Mouse (Mus musculus): ENCODE results near the gene Cstf2t. TPM values are rescaled to one million over a fixed set of nuclear protein-coding genes. Genes with fewer than 3 reads are reported as not detected.

Gene Cstf2t
- polyA plus RNA-seq, 1 experiment from 2014 or later: 21.1 TPM

DNA sequence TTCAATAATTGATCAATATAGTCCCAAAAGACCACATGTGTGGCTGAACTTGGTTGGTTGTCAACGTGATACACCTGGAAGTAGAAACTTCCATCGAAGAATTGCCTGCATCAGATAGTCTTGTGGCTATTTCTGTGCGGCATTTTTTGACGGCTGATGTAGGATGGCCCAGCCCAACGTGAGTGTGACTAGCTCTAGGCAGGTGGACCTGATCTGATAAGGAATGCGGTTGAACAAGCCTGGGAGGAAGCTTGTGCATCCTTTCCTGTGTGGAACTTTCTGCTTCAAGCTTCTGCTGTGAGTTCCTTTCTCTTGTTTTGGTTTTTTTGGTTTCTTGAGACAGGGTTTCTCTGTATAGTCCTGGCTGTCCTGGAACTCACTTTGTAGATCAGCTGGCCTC lies 22.1 kb downstream of the Cstf2t start:
- 48% methylated on average over 6 of the region's 6 CpGs for WGBS (ENCODE audit: missing documents)
- no peak overlapping the region for H3K4me3 ChIP-seq (ENCODE audit: inconsistent target)
- no peaks in the 10 kb centered on the region for H3K79me2 ChIP-seq (ENCODE audit: inconsistent target)
- H3K36me3 ChIP-seq (ENCODE audit: inconsistent target): no peaks in the 10 kb centered on the region
- no peak overlapping the region for H3K27ac ChIP-seq

DNA sequence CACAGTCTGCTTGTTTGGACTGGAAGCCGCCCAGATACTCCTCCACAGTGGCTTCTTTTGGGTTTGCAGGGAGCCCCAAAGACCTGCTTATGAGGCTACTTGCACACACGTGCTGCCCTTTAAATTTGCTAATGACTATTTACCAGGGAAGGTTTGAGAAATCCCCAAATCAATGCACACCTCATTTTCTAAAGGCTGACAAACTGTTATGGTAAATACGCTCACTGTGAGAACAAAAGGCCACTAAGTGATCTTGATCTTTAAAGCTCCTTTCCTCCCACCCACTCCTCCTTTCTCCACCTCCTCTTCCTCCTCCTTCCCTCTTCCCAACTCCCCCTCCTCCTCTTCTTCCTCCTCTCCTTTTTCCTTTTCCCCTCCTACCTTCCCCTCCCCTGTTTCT lies 23.4 kb downstream of the Cstf2t start:
- H3K79me2 ChIP-seq (ENCODE audit: inconsistent target): no peaks in the 10 kb centered on the region
- H3K36me3 ChIP-seq (ENCODE audit: inconsistent target): no peaks in the 10 kb centered on the region
- H3K27ac ChIP-seq: no peak overlapping the region
- 91% methylated on average over 3 of the region's 3 CpGs for WGBS (ENCODE audit: missing documents)
- no peak overlapping the region for H3K4me3 ChIP-seq (ENCODE audit: inconsistent target)

DNA sequence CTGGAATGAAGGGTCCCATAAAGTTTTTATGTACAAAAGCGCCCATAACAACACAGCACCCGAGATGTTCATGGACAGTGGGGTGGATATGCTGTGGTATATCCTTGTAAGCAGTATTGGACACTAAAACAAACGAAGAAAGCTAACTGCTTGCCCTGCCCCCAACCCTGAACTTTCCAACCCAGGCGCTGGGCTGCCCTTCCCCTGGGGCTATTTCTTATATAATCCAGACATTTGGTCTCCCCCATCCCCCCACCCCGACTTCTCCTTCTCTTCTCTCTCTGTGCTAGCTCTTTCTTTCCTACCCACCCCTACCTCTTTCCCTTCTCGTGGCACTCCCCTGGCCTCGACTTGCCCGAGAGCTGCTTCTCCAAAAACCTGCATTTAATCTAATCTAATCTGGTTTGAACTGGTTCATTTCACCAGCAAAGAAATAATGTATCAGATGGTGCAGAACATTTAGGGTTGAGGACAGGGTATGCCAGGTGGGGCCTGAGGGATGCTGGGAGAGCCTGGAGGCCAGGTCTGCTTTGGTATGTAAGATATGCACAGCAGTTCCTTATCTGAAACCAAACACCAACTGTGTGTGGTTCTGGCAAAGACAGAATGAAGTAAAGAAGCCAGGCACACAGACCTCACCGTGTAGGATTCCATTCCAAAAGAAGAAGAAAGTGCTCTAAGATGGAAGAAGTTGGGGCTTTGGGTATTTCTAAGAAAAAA lies 24.4 kb downstream of the Cstf2t start:
- WGBS (ENCODE audit: missing documents): 78% methylated on average over 9 of the region's 9 CpGs
- H3K36me3 ChIP-seq (ENCODE audit: inconsistent target): no peaks in the 10 kb centered on the region
- no peak overlapping the region for H3K27ac ChIP-seq
- H3K4me3 ChIP-seq (ENCODE audit: inconsistent target): no peak overlapping the region
- no peaks in the 10 kb centered on the region for H3K79me2 ChIP-seq (ENCODE audit: inconsistent target)

DNA sequence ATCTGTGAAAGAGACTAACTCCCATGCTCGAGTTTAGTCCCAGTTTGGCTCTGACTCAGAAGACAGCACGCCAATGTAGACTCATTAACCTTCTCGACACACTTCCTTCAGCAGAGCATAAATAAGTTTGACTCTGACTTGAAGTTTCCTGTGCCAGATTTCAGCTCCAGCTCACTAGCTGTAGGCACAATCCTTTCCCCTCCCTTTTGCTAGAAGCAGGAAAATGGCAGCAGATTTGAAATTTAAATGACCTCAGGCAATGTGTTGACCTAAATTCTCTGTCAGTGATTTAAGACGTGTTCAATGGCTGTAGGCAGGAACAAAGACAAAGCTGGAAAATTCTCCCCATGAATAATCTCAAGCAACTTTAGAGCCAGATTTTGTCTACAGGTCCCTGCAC lies 32.1 kb downstream of the Cstf2t start:
- H3K4me3 ChIP-seq (ENCODE audit: inconsistent target): no peak overlapping the region
- no peak overlapping the region for H3K27ac ChIP-seq
- no peaks in the 10 kb centered on the region for H3K79me2 ChIP-seq (ENCODE audit: inconsistent target)
- H3K36me3 ChIP-seq (ENCODE audit: inconsistent target): no peaks in the 10 kb centered on the region
- 35% methylated on average over 4 of the region's 4 CpGs for WGBS (ENCODE audit: missing documents)

DNA sequence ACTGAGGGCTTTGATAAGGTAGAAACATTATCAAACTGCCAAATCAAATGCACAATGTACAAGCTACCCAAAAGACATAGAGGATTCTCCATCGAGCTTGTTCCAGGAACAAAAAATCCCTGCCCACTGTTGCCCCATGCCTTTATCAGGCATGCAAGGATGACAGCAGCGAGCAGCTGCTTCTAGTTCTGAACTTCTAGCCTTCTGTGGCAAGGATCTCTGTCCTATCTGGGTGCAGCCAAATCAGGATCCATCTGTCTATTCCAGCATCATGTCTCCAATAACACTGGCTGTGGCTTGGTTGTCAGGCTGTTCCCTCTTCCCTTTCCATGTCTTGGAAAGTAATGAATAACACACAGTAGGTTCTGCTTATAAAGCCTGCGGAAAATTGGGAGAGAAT lies 42.0 kb downstream of the Cstf2t start:
- Histone ChIP-seq H3K79me2 (ENCODE audit: inconsistent target) (no peaks in the 10 kb centered on the region), H3K36me3 (ENCODE audit: inconsistent target) (no peaks in the 10 kb centered on the region), H3K4me3 (ENCODE audit: inconsistent target) (no peak overlapping the region), H3K27ac (no peak overlapping the region)
- 84% methylated on average over 3 of the region's 3 CpGs for WGBS (ENCODE audit: missing documents)

- no peak overlapping the region for H3K4me3 ChIP-seq (ENCODE audit: inconsistent target)
- WGBS (ENCODE audit: missing documents): 90% methylated on average over 8 of the region's 8 CpGs
- no peaks in the 10 kb centered on the region for H3K36me3 ChIP-seq (ENCODE audit: inconsistent target)
- no peak overlapping the region for H3K27ac ChIP-seq
- no peaks in the 10 kb centered on the region for H3K79me2 ChIP-seq (ENCODE audit: inconsistent target)
Measured at GRCm38 (mm10) chr19:31132614-31133013, 50.0 kb downstream of the Cstf2t start.

DNA sequence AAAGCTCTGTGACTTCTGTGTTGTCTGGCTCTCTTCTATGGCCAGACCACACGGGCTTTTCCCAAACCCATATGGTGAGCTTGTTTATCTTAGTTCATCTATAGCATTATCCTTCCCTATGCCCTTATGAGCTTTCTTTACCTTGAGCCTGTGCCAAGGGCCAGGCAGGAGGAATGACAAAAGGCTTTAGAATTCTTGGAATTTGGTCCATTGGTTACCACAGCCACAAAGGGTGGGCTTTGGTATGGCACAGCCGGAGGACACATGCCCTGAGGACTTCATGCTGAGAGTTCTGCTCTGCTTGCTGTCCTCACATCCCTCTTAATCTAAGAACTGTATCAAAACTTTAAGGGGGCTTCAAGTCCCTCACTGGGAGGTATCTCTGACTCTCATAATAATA lies 53.7 kb downstream of the Cstf2t start:
- H3K36me3 ChIP-seq (ENCODE audit: inconsistent target): no peaks in the 10 kb centered on the region
- no peaks in the 10 kb centered on the region for H3K79me2 ChIP-seq (ENCODE audit: inconsistent target)
- WGBS (ENCODE audit: missing documents): 91% methylated on average over 2 of the region's 2 CpGs
- no peak overlapping the region for H3K27ac ChIP-seq
- no peak overlapping the region for H3K4me3 ChIP-seq (ENCODE audit: inconsistent target)
